Mouse (Mus musculus) v-Abl transformed pro-B cells (cell line): Measurements from ENCODE around the gene Wfdc21.

Experiments
- in situ Hi-C, 2 experiments: fragments of 400-800 bp; cut with MboI; formaldehyde crosslinking; loops; one replicate each; pipeline ENCODE4 v1.15.1; 2025; ENCODE audit not compliant: unreplicated experiment in 2 of 2

Gene Wfdc21

DNA sequence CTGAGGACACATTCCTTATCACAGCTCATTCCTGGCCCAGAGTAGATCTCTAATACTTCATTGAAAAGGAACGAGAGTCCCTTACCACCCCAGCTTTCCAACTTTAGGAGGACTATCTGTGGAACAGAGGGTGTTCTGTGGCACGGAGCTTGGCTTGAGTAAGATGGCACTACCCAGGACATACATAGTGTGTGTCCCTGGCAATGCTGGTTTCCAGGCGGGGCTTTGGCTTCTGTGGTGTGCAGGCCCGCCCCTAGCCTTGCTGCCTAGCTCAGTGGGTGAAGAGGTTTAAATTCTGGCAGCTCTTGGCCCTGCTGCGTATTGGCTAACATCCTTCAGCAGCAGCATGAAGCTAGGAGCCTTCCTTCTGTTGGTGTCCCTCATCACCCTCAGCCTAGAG is at the start of gene Wfdc21:
Wfdc21 (plus strand) TSS at position 260 of the 400 bp plus-strand sequence.
- in situ Hi-C loops = no loop called here

DNA sequence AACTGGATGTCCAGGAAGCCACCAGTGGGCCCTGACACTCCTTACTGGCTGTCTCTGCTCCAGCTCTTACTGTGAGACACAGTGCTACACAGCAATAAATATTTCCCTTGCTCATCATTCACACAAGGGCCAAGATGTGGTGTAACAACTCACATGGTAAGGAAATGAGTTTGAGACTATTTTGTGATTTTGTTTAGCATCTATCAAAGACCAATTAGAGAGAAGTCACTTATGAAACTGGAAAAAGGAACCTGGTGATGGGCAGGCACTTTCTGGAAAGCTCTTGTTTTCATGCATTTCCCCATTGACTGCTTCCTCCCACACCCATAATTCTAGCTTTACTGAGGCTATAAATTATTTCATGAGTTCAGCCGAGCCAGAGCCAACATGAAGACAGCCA is 43.0 kb upstream of the Wfdc21 start, which contains the start of gene Wfdc17:
Wfdc17 (plus strand) TSS at position 287 of the 400 bp plus-strand sequence.
- in situ Hi-C loops = no loop called here

DNA sequence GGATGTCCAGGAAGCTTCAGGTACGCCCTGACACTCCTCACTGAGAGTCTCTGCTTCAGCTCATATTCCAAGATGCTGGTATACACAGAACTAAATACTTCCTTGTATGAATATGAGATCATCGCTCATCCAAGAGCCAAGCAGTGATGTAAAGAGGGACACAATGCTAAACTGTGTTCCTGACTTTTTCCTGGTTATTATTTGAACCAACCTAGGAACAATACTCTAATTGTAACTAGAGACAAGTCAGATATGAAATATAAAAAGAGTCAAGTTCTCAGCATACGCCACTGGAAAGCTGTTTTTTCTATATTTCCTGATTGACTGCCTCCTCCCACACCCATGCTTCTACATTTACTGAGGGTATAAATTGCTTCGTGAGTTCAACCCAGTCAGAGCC is 38.0 kb upstream of the Wfdc21 start, which contains the start of gene Wfdc18:
Wfdc18 (plus strand) TSS at position 301 of the 400 bp plus-strand sequence.
- in situ Hi-C loops = no loop called here

DNA sequence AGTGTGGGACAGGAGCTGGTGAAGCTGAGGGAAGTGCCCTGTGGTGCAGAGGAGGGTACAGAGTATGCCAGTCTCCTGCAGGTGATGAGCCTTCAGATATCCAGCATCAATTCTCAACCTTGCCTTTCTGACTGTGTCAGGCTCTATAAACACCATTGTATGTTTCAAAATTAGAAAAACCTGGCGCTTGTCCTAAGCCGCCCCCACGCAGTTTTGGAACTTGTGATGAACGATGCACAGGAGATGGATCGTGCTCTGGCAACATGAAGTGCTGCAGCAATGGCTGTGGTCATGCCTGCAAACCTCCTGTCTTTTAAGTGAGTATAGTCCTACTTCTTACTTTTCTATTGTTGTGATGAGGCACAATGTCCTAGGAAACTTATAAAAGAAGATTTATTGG is 37.1 kb upstream of the Wfdc21 start:
- in situ Hi-C loops = no loop called here

DNA sequence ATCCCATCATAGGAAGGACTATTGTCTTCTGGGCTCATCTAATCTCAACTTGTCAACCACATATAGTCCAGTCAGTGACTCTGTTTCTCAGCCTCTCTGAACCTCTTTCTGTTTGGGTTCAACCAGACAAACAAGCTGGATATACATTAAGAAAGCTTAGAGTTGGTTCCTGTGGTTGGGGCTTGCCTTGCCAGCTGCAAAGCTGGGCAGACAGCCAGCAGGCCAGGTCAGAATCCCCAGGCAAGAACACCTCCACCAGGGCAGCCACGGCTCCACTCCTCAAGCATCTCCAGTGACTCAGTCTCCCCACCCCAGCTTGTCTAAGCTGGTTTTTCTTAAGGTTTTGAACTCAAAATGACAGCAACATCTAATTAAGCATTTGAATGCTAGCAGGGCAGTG is 34.1 kb upstream of the Wfdc21 start:
- in situ Hi-C loops = no loop called here

DNA sequence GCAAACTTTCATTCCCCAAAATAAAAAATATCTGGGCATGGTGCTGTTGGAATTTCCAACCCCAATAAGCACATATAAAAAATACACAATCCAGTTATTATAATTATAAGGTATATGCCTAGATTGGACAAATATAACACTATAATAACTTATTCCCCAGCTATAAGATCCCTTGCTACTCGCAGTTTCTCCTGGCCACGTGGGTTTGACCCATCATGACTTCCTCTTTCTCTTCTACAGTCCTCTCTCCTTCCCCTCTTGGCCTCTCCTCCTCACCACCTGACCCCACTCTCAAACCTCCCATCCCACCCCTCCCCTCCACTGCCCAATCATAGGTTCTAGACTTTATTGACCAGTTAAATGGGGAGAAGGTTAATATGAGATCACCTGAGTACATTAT is 32.8 kb upstream of the Wfdc21 start:
- in situ Hi-C loops = no loop called here

DNA sequence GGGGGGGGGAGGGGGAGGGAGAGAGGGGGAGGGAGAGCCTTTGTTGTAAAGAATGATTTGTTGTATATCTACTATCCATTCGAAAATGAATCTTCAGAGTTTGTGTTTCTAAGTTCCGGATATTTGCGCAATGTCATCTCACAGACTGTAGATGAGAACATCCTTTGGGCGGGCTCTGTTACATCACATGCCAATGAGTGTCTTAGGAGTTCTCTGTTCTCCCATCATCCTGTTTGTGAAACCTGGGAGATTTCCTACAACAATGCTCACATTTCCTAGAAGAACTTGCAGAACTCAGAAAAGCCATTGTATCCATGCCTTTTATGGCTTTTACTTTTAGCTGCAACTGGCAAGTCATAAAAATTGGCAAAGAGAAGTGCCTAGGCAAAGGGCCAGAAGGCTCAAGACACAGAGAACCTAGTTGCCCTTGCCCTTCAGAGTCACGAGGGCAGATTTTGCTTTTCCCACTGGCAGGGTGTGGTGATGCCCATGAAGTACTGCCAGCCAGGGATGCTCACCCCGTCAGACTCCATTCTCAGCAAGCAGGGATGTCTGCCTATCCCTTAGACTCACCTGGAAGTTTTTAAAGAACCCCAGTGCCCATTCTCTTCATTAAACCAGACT is 29.6 kb upstream of the Wfdc21 start:
- in situ Hi-C loops = no loop called here

DNA sequence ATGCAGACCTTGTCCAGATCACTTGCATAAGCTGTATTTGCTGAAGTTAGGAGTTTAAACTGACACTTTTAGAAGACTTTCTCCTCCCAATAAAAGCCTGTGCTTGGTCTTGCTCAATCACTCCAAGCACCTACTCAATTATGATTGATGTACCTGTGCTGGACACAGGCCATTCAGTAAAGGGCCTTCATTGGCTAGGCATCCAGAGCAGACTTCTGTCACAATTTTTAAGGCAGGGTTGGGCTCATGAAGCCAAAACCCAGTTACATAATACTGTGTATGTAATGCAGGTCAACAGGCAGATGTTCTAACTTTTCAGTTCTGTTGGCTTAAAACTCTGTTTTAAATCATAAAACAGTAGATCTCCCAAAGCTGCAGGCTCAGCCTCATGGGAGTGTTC is 26.0 kb upstream of the Wfdc21 start:
- in situ Hi-C loops = no loop called here

DNA sequence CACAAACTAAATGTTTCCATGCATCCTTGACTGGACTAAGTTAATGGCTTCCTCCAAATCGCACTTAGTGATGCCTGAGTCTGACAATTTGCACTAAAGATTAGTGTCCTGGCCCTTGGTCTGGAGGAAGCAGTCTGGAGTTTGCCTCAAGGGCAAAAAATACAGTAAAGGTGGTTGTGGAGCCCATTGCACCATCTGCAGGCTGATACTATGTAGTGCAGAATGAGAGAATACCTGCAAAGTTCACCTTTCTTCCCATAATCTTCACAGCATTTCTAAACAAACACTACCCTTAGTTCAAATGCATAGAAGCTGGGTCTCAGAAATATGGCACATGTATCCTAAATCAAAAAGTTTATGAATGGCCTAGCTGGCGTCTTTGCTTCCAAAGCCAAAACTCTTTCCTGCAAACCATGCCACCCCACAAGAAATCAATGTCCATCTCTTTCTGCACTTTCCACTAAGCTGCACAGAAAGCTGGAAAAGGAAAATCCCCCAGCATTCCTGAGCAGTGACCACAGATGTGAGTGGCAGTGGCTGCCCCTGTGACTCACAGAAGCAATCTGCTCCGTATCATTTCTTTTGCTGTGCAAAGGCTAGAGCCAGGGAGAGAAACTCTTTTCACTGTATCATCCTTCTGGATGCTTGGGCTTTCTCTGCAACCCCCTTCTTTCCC is 17.8 kb upstream of the Wfdc21 start:
- in situ Hi-C loops = no loop called here

DNA sequence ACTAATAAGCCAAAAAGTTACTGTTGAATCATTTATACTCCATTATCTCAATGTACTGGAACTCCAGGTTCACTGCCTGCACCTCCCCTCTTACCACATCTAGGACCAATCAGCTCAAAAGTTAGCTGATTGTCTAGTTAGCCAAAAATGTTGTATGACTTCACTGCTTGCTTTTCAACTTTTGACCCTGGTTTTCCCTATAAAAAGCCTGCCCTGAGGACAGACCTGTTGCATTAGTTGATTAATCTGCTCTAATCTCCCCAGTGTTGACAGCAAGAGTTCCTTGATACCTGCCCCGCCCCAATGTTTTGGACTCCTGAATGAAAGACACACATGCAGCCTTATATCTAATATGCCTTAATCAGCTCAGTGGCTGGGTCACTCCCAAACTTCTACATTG is 15.6 kb upstream of the Wfdc21 start:
- in situ Hi-C loops = loop anchor here in 1 of 2 experiments (5.0 kb wide), 2 partner anchors 94 to 179 kb away; no protein-coding TSS in a partner anchor

DNA sequence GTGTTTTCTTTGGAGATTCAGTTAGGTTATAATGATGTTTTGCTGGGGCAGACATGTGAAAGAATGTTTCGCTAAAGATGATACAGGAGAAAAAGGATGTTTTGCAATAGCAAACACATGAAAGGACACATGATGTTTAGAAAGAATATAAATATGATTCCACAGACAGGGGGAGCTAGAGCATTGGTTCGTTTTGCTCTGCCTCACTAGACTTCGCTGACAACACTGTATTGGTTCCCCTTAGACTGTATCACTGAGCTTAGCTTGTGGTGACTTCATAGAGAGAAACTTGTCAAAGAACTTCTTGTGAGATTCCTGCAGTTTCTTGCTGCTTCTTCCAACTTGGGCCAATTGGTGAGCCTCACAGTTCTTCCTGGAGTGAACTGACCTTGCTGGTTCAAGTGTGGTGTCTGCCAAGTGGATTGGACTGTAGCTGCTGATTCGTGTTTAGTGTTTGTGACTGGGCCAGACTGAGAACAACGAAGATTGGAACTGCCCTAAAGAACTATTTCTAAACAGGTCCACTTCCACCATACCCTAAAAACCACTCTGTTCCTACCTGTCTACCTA is 13.6 kb upstream of the Wfdc21 start:
- in situ Hi-C loops = loop anchor here in 1 of 2 experiments (5.0 kb wide), 2 partner anchors 96 to 181 kb away; no protein-coding TSS in a partner anchor

DNA sequence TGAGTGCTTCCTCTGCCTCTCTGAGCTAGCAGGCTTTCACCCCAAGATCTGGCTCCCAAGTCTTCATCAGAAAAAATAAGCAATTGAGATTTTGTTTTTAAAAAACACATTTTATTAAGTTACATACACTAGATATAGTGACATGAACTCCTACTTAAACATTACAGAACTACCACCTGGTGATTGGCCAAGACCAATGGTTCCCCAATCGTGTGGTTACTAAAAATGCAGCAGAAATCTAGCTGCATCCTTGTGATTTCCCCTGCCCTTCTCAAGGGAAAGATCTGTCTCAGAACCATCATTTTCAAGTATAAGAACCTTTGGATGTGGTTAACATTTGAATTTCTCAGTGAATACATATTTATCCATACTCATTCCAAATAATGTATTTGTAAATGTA is 12.5 kb upstream of the Wfdc21 start:
- in situ Hi-C loops = loop anchor here in 1 of 2 experiments (5.0 kb wide), 2 partner anchors 97 to 182 kb away; no protein-coding TSS in a partner anchor

DNA sequence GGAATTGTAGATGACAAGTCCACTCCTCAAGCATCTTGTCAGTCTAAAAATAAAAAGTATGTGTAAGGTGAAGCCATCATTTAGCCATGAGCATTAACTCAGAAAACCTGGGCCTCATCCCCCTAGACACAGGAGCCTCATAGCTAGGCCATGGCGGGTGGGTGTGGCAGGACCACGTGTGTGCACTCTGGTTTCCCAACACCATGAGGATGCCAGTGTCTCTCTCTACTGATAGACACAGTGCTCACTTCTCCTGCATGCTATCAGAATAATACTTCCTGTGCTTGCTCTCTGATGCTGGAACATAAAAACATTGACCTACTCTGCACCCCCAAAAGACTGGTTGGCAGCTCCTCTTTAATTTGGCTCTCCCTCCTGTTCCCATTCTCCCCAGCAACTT is 10.9 kb upstream of the Wfdc21 start:
- in situ Hi-C loops = loop anchor here (5.0 kb wide), 3 partner anchors 99 to 299 kb away; partner anchors contain the start of gene 1700020L24Rik (in 2 of the 2)

DNA sequence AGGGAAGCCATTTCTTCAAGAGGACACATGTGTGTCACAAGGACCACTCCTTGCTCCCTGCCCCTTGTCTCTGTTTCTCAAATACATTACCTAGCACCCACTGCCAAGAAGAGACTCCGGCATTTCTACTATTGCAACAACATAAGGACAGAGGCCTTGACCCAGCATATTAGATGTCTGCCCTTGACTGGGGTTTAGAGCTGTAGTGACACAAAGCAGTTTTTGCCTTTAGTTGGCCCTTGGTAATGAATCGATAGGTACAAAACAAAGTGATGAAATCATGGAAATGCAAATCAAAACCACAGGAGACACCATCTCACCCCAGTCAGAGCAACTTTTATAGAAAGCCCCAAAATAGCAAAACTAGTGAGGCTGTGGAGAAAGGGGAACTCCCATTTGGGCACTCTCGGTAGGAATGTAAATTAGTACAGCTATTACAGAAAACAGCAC is 9.6 kb upstream of the Wfdc21 start:
- in situ Hi-C loops = loop anchor here (5.0 kb wide), 3 partner anchors 100 to 300 kb away; partner anchors contain the start of gene 1700020L24Rik (in 2 of the 2)

DNA sequence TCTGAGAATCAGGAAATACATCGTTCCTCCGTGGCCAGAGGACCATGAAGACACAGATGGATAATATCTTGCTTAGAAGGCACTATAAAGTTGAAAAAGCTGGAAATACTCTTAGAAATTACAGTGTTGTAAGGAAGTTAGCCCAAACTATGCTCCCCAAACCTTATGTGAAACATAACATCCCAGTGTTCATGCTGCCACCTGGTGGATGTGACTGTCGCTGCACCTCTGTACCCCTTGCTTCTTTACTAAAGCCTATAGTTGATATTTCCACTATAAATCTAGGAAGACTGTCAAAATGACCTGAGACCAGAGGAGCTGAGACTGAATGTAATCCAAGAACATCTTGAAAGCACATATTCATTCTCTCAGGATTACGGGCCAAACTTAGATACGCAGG is 7.5 kb upstream of the Wfdc21 start:
- in situ Hi-C loops = loop anchor here (5.0 kb wide), 3 partner anchors 102 to 302 kb away; partner anchors contain the start of gene 1700020L24Rik (in 2 of the 2)

DNA sequence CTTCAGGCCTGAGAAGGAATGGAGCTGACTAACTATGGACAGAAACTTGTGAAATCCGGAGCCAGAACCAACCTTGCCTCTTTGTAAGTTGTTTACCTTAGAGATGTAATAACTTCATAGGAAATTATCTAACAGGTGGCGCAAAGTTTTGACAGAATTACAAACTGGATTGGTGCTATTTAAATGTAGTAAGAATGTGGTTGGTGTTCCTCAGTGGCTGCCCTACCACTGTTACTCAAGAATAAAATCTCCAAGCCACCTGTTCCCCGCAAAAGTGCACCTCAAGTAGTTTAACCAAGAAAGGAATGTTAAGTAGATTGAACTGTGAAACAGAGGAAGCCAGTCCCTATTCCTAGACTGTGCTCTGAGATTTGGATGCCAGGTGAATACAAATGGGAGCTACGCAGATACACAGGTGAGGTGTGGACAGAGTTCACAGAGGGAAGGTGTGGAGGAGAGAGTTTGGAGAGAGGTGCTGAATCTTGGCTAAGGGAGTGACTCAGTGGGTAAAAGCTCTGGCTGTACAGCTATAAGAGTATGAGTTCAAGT is 6.2 kb upstream of the Wfdc21 start:
- in situ Hi-C loops = no loop called here

DNA sequence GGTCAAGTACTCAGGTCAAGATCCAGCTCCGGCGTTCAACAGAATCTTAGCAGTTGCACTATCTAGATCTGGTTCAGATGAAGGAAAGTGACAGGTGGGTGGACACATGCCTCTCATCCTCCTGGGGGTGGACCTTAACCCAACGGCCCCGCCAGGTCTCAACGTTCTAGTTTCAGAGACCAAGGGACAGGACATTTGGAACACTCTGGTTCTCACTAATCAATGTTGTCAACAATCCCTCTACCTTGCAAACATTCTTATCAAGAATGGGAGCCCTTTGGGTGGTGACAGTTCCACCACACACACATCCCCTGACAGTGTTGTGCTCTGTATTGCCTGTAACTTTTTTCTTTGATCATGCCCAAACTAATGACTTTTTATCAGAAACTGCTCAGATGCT is 4.9 kb upstream of the Wfdc21 start:
- in situ Hi-C loops = no loop called here

DNA sequence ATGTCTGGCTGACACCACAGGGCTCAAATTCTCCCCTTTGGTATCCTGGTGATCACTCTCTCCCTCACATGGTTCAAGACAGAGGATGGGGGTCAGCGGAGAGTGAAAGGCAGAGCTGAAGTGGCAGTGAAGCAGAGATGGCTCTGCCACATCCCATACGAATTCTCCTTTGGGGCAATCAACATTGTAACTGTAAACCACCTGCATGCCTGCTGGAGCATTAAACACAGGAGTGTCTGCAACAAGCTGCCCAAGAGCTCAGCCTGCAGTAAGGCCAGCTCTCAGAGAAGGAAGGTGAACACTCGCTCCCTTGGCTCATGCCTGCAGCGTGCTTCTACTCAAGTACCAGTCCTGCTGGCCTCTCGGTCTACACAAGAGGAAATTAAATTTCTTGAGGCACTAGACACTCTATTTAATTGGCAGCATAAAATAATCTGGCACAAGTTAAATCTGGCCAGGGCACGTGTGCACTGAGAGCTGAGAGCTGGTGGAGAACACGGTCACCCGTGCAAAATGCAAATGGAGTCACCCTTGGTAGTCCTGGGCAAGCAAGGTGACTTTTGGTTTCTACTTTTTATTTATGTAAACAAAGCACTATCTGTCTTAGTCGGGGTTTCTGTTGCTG is 3.9 kb upstream of the Wfdc21 start:
- in situ Hi-C loops = no loop called here

DNA sequence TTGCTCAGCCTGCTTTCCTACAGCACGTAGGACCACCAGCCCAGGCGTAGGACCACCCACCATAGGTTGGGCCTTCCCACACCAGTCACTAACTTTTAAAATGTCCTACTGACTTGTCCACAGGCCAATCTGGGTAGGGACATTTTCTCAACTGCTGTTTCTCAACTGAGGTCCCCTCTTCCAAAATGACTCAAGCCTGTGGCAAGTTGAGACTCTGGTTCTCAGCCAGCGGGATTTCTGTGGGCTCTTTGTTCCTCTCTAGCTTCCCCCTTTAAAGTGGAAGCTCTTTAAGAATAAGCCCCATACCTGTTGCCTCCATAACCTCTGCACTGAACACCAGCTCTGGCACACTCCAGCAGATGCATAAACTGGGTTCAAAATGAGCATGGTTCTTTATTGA is 3.2 kb upstream of the Wfdc21 start:
- in situ Hi-C loops = no loop called here

DNA sequence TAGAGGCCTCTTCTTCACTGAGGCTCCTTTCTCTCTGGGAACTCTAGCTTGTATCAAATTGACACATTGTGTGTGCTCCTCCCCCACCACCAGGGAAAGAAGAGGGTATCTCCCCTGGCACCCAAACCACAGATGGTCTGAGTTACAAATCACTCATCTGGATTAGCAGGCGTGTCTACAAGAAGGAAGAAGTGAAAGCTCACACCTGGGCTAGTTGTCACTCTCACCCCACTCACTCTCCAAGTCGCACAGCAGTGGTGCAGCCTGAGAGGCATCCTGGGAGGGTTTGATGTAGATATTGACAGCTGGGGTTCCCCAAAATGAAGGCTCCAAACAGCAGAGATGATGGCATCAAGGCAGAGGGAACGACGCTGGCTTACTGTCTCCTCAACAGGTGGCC is 588 bp upstream of the Wfdc21 start:
- in situ Hi-C loops = no loop called here
